ENCODE assay signal across 28 mouse cellular contexts in genomic region chr5:12639549-12639948, GRCm38 (mm10).
DNase-seq lines count a peak whose midpoint lies in the region; ATAC-seq lines count a peak whose summit lies in the region.
"Had no signal": no experiment of that assay in that cellular context is flagged by ENCODE, and none has a peak within 500 bp of the region (broad histone marks: within the 10 kb centered on the region; RNA-seq: fewer than 3 reads in every experiment).

No protein-coding gene starts in this region.

- no peaks in the 10 kb centered on the region for H3K27me3 ChIP-seq in liver, embryonic 11.5 days (replicated peaks; ENCODE audit: control insufficient read depth, insufficient read depth, low read length)
- H3K27me3 ChIP-seq in midbrain, embryonic 11.5 days (ENCODE audit: control insufficient read depth, insufficient read depth, low read length) = no peaks in the 10 kb centered on the region
- H3K27me3 ChIP-seq: embryonic facial prominence, embryonic 12.5 days; embryonic facial prominence, embryonic 15.5 days; heart, embryonic 12.5 days; heart, embryonic 15.5 days; hindbrain, embryonic 13.5 days; intestine, embryonic 15.5 days had no signal

- ATAC-seq in megakaryocyte, adult 5-6 weeks (ENCODE audit: poor library complexity, severe bottlenecking) = 0 out of 2 replicates have a peak, but pooled peaks have one; percentile 7
- ATAC-seq in liver, embryonic 11.5 days (replicated peaks; ENCODE audit: low FRiP score) = no peak
- no peak for ATAC-seq in midbrain, embryonic 11.5 days (ENCODE audit: low FRiP score)
- ATAC-seq: CD4-positive, CD25-positive, alpha-beta regulatory T cell, adult 4 months; forebrain, embryonic 14.5 days; forebrain, postnatal 0 days; hindbrain, embryonic 16.5 days; intestine, embryonic 15.5 days had no signal

- no peak overlapping the region for H3K9ac ChIP-seq in liver, embryonic 11.5 days (ENCODE audit: low read depth, low read length)
- no peak overlapping the region for H3K9ac ChIP-seq in midbrain, embryonic 11.5 days (ENCODE audit: low read length)
- H3K9ac ChIP-seq: embryonic facial prominence, embryonic 12.5 days; embryonic facial prominence, embryonic 15.5 days; forebrain, postnatal 0 days; heart, embryonic 12.5 days; heart, embryonic 15.5 days; hindbrain, embryonic 13.5 days; intestine, embryonic 15.5 days had no signal

- no peaks in the 10 kb centered on the region for H3K36me3 ChIP-seq in liver, embryonic 11.5 days (ENCODE audit: control insufficient read depth, insufficient read depth, low read length)
- no peaks in the 10 kb centered on the region for H3K36me3 ChIP-seq in midbrain, embryonic 11.5 days (ENCODE audit: control insufficient read depth, insufficient read depth, low read length)
- H3K36me3 ChIP-seq: embryonic facial prominence, embryonic 12.5 days; embryonic facial prominence, embryonic 15.5 days; heart, embryonic 12.5 days; heart, embryonic 15.5 days; hindbrain, embryonic 10.5 days; hindbrain, embryonic 13.5 days; intestine, embryonic 15.5 days had no signal

- no peak overlapping the region for H3K4me2 ChIP-seq in liver, embryonic 11.5 days
- no peak overlapping the region for H3K4me2 ChIP-seq in midbrain, embryonic 11.5 days
- H3K4me2 ChIP-seq: embryonic facial prominence, embryonic 12.5 days; embryonic facial prominence, embryonic 15.5 days; heart, embryonic 12.5 days; heart, embryonic 15.5 days; hindbrain, embryonic 13.5 days; intestine, embryonic 15.5 days had no signal

- no peak overlapping the region for H3K4me3 ChIP-seq in liver, embryonic 11.5 days (ENCODE audit: low read depth, low read length)
- no peak overlapping the region for H3K4me3 ChIP-seq in midbrain, embryonic 11.5 days (ENCODE audit: low read depth, low read length)
- H3K4me3 ChIP-seq: embryonic facial prominence, embryonic 12.5 days; embryonic facial prominence, embryonic 15.5 days; heart, embryonic 12.5 days; heart, embryonic 15.5 days; hindbrain, embryonic 10.5 days; hindbrain, embryonic 13.5 days; intestine, embryonic 15.5 days had no signal

- no peak overlapping the region for H3K27ac ChIP-seq in liver, embryonic 11.5 days (ENCODE audit: low read depth, low read length)
- H3K27ac ChIP-seq in midbrain, embryonic 11.5 days (ENCODE audit: low read depth, low read length) = no peak overlapping the region
- H3K27ac ChIP-seq: embryonic facial prominence, embryonic 12.5 days; embryonic facial prominence, embryonic 15.5 days; heart, embryonic 15.5 days; hindbrain, embryonic 10.5 days; hindbrain, embryonic 13.5 days; intestine, embryonic 15.5 days had no signal

- no peaks in the 10 kb centered on the region for H3K4me1 ChIP-seq in liver, embryonic 11.5 days (replicated peaks; ENCODE audit: control insufficient read depth, insufficient read depth, low read length)
- H3K4me1 ChIP-seq in midbrain, embryonic 11.5 days (ENCODE audit: control insufficient read depth, insufficient read depth, low read length) = peaks cover 2% of the 10 kb centered on the region; the same call in 1 of the 2 replicates
- H3K4me1 ChIP-seq: embryonic facial prominence, embryonic 15.5 days; heart, embryonic 12.5 days; heart, embryonic 15.5 days; hindbrain, embryonic 13.5 days; intestine, embryonic 15.5 days had no signal

- H3K9me3 ChIP-seq in liver, embryonic 11.5 days (ENCODE audit: control insufficient read depth, low read length) = no peaks in the 10 kb centered on the region
- H3K9me3 ChIP-seq in midbrain, embryonic 11.5 days (ENCODE audit: control insufficient read depth, low read length) = no peaks in the 10 kb centered on the region
- H3K9me3 ChIP-seq: embryonic facial prominence, embryonic 12.5 days; embryonic facial prominence, embryonic 15.5 days; heart, embryonic 12.5 days; heart, embryonic 15.5 days; hindbrain, embryonic 10.5 days; hindbrain, embryonic 13.5 days; intestine, embryonic 15.5 days had no signal

- peak; percentile 89 for DNase-seq in 3T3-L1 (ENCODE audit: low read depth, low spot score)
- DNase-seq in Muller cell, postnatal 12 days (ENCODE audit: inconsistent ontology term) = peak; percentile 88
- DNase-seq in testis, postnatal 10 days (ENCODE audit: low spot score) = no peak
- DNase-seq in liver, embryonic 11.5 days (ENCODE audit: low spot score) = no peak
- no peak for DNase-seq in midbrain, embryonic 11.5 days (ENCODE audit: low spot score, missing footprints)
- DNase-seq: adrenal gland, adult 2 months; adrenal gland, postnatal 14 days; B cell, adult 2 months; cerebellum, adult 11 months; cerebellum, adult 2 months; cerebellum, adult 9-11 months; cerebellum, postnatal 25 days; forebrain, postnatal 0 days; gastrocnemius, postnatal 25 days; heart, adult 18-20 months; heart, postnatal 10 days; heart, postnatal 36 days had no signal

Comparison
In these comparisons a context has a peak if more than half of its experiments do, and no peak if none do; other contexts are left out.
1. DNase-seq: peak in 3T3-L1 (single experiment) and Muller cell, postnatal 12 days (single experiment); none in testis, postnatal 10 days (single experiment), liver, embryonic 11.5 days (single experiment) and midbrain, embryonic 11.5 days (single experiment).